Mouse (Mus musculus) forebrain, embryonic 11.5 days (tissue): ENCODE results near the gene Hdac1. TPM values are rescaled to one million over a fixed set of nuclear protein-coding genes. Genes with fewer than 3 reads are reported as not detected.

Experiments
- ATAC-seq: fragments of 200-750 bp; cut with Nextera tagmentation; replicated peaks from 2 replicates; pipeline ENCODE4 v1.8.0; 2017; ENCODE audit warnings: moderate TSS enrichment; ENCODE audit not compliant: low FRiP score
- DNase-seq: peaks from one replicate; pipeline ENCODE4 v3.0.0-alpha.2; 2017; ENCODE audit warnings: low spot score
- H3K27ac ChIP-seq: fragments of 300-500 bp; sonication (generic); 2 replicates; pipeline ENCODE4 v1.5.1; 2014; ENCODE audit warnings: low read depth, low read length
- H3K27me3 ChIP-seq: fragments of 300-500 bp; sonication (generic); 2 replicates; pipeline ENCODE4 v1.6.1; 2014; ENCODE audit warnings: mild to moderate bottlenecking, low read length, mixed read lengths; ENCODE audit not compliant: control insufficient read depth, insufficient read depth
- H3K36me3 ChIP-seq: fragments of 300-500 bp; sonication (generic); 2 replicates; pipeline ENCODE4 v1.6.1; 2014; ENCODE audit warnings: mild to moderate bottlenecking, low read length, moderate library complexity, mixed read lengths; ENCODE audit not compliant: control insufficient read depth, insufficient read depth
- H3K4me1 ChIP-seq: fragments of 300-500 bp; sonication (generic); replicated peaks from 2 replicates; pipeline ENCODE4 v1.6.1; 2014; ENCODE audit warnings: low read length, mixed read lengths; ENCODE audit not compliant: control insufficient read depth, insufficient read depth
- H3K4me2 ChIP-seq: fragments of 300-500 bp; sonication (generic); 2 replicates; pipeline ENCODE4 v1.6.1; 2014; ENCODE audit warnings: low read depth, mild to moderate bottlenecking, low read length, moderate library complexity, mixed read lengths; ENCODE audit not compliant: severe bottlenecking
- H3K4me3 ChIP-seq: fragments of 300-500 bp; sonication (generic); 2 replicates; pipeline ENCODE4 v1.5.1; 2014; ENCODE audit warnings: low read depth, low read length
- H3K9ac ChIP-seq: fragments of 300-500 bp; sonication (generic); 2 replicates; pipeline ENCODE4 v1.6.1; 2014; ENCODE audit warnings: low read length
- H3K9me3 ChIP-seq: fragments of 300-500 bp; sonication (generic); 2 replicates; pipeline ENCODE4 v1.6.1; 2016; ENCODE audit warnings: low read length, mixed read lengths; ENCODE audit not compliant: control insufficient read depth
- WGBS: fragments of 180-500 bp; shearing (Covaris S2); extraction: QIAGEN DNeasy Blood & Tissue Kit; methylation state at CpG from one replicate; pipeline ENCODE4 v1.1.7; 2014; 5-methylcytosine and 5-hydroxymethylcytosine counted together
- polyA plus RNA-seq: library from polyadenylated mRNA; unstranded; fragments of >200 nt; fragmentation: Nextera tagmentation; extraction: Ambion mirVana; gene quantifications from 2 replicates; pipeline ENCODE4 v1.2.1, GENCODE M21; 2014

Hdac1 gene
- polyA plus RNA-seq: 262 and 282 TPM in 2 replicates

DNA sequence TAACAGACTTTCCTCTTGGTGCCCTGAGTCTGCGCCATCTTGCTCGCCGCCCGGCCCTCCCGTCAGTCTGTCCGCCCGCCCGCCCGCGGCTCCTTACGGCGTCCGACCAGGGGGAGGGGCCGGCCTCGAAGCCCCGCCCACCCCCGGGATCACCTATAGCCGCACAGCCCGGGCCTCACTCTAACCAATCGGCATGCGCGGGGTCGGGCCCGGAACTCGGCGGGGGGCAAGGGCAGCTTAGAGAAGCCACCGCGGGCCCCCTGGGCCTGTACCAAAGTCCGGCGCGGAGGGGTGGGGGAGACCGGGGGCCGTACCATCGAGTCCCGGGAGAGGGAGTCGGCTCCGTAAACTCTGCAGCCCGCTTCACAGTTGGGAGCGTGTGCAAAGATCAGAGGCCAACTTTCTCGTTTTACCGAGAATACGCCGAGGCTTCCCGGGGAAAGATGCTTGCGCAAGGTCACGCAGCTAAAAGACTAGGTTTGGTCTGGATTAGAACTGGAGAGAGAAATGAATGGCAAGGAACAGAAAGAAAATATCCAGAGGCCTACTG is at the start of gene Hdac1:
Gene Hdac1, minus strand, starts transcription at position 122 of the 550 bp plus-strand sequence.
- Histone ChIP-seq H3K36me3 (no peaks in the 10 kb centered on the region; the same call in 1 of the 2 replicates), H3K27ac (peak within 1 kb of the TSS; percentile 68), H3K9ac (peak within 1 kb of the TSS; percentile 92), H3K4me1 (peaks cover 3% of the 10 kb centered on the region; the same call in 1 of the 2 replicates), H3K27me3 (no peaks in the 10 kb centered on the region), H3K9me3 (no peaks in the 10 kb centered on the region), H3K4me2 (peak within 1 kb of the TSS; percentile 79), H3K4me3 (peak within 1 kb of the TSS; percentile 88)
- peak; percentile 100 for DNase-seq
- peak; percentile 99 for ATAC-seq
- 1% methylated on average over 46 of the region's 46 CpGs for WGBS

DNA sequence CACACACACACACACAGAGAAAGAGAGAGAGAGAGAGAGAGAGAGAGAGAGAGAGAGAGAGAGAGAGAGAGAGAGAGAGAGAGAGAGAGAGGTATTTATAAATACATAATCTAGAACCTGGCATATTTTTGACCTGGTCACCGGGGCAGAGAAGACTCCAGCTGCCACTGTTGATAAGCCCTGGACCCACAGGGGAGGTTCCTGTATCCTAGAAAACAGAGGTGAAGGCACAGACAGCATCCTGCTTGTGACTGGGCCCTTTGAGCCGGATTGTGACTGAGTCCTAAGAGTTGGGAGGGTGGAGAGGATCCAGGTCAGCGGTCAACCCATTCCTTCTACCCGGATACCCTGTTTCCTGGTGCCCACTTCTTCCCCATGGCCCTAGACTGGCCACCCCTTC is 46.4 kb upstream of the Hdac1 start:
- 82% methylated on average over 4 of the region's 4 CpGs for WGBS
- no peaks in the 10 kb centered on the region for H3K27me3 ChIP-seq
- H3K4me1 ChIP-seq: no peaks in the 10 kb centered on the region; the same call in 1 of the 2 replicates
- no peak overlapping the region for H3K27ac ChIP-seq
- no peak overlapping the region for H3K4me3 ChIP-seq
- ATAC-seq (no peak), DNase-seq (no peak)
- H3K4me2 ChIP-seq: no peak overlapping the region
- no peaks in the 10 kb centered on the region for H3K9me3 ChIP-seq
- peaks cover 11% of the 10 kb centered on the region; the same call in 1 of the 2 replicates for H3K36me3 ChIP-seq
- no peak overlapping the region for H3K9ac ChIP-seq

DNA sequence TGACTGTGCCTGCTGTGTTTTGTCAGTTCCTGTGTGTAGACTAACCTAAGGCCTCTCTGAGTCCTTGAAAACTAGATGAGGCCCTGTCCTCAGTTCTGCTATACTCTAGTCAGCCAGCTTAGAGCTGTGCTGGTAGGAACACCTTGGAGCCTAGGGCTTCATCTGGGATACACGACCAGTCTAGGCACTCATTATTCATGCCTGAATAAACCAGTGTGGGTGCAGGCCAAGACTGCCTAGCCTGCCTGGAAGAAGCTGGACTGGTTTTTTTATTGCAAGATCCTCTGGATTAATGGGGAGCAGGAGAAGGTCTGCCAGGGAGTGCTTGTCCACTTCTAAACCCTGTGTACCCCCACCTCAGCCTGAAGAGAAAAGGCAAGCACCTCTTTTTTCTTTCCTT is 44.4 kb upstream of the Hdac1 start:
- no peak overlapping the region for H3K4me2 ChIP-seq
- H3K36me3 ChIP-seq: no peaks in the 10 kb centered on the region; the same call in 1 of the 2 replicates
- H3K4me3 ChIP-seq: no peak overlapping the region
- ATAC-seq: no peak
- H3K9me3 ChIP-seq: no peaks in the 10 kb centered on the region
- H3K4me1 ChIP-seq: no peaks in the 10 kb centered on the region; the same call in 1 of the 2 replicates
- WGBS: 38% methylated on average over 1 of the region's 1 CpGs
- no peak overlapping the region for H3K27ac ChIP-seq
- H3K9ac ChIP-seq: no peak overlapping the region
- no peak for DNase-seq
- no peaks in the 10 kb centered on the region for H3K27me3 ChIP-seq

DNA sequence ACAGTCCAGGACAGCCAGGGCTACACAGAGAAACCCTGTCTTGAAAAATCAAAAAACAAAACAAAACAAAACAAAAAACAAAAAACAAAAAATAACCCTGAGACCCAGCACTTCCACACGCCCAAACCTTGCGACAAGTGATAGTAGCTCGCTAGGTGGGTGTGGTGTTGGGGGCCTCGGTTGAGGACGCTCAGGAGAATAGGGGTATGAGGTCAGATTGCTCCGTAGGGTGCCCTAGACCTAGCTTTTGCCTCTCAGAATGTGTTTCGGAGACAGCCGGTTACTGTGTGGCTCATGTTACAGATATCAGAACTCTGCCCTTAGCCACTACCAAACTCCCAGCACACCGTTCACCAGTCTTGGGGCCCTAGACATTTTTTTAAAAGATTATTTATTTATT is 43.3 kb upstream of the Hdac1 start:
- 79% methylated on average over 9 of the region's 9 CpGs for WGBS

DNA sequence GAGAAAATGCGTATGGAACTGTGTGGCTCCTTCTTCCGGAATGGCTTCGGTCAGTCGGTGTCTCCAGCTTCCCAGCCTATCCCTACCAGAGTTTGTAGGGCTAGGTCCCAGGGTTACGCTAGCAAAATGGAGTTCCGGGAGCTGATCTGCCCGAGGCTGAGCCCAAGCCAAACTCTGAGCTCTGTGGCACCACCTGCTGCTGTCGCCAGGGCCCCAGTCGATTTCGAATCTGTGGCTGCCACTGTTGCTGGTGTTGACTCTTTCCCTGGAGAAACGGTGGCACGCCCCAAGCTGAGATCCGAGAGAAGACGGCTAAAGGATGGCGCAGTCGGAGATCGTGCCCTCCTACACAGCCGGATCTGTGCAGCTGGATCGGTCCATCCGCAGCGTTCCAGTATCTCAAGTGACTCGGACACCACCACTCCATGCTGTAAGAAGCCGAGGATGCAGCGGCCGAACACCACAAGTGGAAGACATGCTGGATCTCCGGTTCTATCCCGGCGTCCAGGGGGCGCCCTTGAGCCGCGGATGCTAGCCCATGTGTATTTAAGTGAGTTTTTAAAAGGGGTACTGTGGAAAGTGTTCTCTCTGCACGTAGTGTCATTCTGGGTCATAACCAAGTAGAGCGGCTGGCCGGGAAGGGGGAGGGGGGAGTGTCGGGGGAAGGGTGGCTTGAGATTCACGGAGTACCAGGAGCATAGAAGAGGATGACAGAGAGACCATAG is 42.5 kb upstream of the Hdac1 start:
- Histone ChIP-seq H3K27me3 (no peaks in the 10 kb centered on the region), H3K27ac (no peak overlapping the region), H3K4me3 (peak overlapping the region; percentile 41), H3K4me2 (peak overlapping the region; percentile 69), H3K36me3 (no peaks in the 10 kb centered on the region), H3K9ac (peak overlapping the region; percentile 61), H3K9me3 (no peaks in the 10 kb centered on the region), H3K4me1 (no peaks in the 10 kb centered on the region; the same call in 1 of the 2 replicates)
- 3% methylated on average over 36 of the region's 36 CpGs for WGBS
- peak; percentile 60 for ATAC-seq
- peak; percentile 93 for DNase-seq

More for the DNA sequence above, 43.3 kb upstream of the Hdac1 start:
- DNase-seq: no peak
- no peaks in the 10 kb centered on the region for H3K9me3 ChIP-seq
- H3K27me3 ChIP-seq: no peaks in the 10 kb centered on the region
- H3K4me3 ChIP-seq: 0 out of 2 replicates have a peak overlapping the region, but pooled peaks have one; percentile 41
- no peak overlapping the region for H3K9ac ChIP-seq
- ATAC-seq: no peak
- no peak overlapping the region for H3K27ac ChIP-seq
- no peaks in the 10 kb centered on the region; the same call in 1 of the 2 replicates for H3K4me1 ChIP-seq
- no peaks in the 10 kb centered on the region for H3K36me3 ChIP-seq
- no peak overlapping the region for H3K4me2 ChIP-seq

DNA sequence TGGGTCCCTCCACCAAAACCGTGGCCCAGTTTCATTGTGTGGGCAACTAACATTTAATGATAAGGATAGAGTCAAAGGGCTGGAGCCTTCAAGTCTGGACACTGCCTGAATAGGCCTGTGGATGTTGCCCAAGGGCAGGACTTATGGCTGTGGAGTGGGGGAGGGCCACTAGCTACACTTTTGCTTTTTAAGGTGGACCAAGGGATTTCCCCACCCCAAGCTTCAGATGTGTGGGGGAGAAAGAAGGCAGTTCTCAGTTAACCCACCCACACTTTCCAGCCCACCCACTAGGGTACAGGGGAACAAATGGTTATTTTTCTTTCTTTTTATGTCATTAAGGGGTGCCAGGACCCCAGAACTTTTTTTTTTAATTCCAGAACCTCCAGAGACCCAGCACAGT is 41.9 kb upstream of the Hdac1 start:
- Histone ChIP-seq H3K4me2 (peak overlapping the region; percentile 69; the same call in 1 of the 2 replicates), H3K27ac (no peak overlapping the region), H3K9ac (peak overlapping the region; percentile 61; the same call in 1 of the 2 replicates), H3K27me3 (no peaks in the 10 kb centered on the region), H3K4me1 (no peaks in the 10 kb centered on the region; the same call in 1 of the 2 replicates), H3K4me3 (peak overlapping the region; percentile 41; the same call in 1 of the 2 replicates), H3K9me3 (no peaks in the 10 kb centered on the region), H3K36me3 (no peaks in the 10 kb centered on the region)
- WGBS: 70% methylated on average over 1 of the region's 1 CpGs
- no peak for ATAC-seq
- DNase-seq: no peak

DNA sequence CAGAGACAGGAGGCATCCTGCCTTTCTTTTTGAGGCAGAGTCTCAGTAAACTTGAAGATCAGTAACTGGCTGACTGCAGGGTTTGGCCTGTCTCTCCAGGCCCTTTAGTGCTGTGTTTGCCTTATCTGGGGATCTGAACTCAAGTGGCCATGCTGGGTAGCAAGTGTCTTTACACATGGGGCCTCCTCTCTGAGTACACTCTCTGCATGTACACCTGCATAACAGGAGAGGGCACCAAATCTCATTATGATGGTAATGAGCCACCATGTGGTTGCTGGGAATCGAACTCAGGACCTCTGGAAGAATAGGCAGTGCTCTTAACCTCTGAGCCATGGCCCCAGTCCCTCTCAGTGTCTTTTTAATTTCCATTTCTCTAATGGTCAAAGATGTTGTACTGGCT is 39.7 kb upstream of the Hdac1 start:
- no peaks in the 10 kb centered on the region; the same call in 1 of the 2 replicates for H3K4me1 ChIP-seq
- no peaks in the 10 kb centered on the region for H3K9me3 ChIP-seq
- no peak for ATAC-seq
- no peaks in the 10 kb centered on the region for H3K36me3 ChIP-seq
- H3K9ac ChIP-seq: no peak overlapping the region
- H3K4me2 ChIP-seq: no peak overlapping the region
- WGBS: 88% methylated on average over 1 of the region's 1 CpGs
- no peaks in the 10 kb centered on the region for H3K27me3 ChIP-seq
- DNase-seq: no peak
- H3K27ac ChIP-seq: no peak overlapping the region
- no peak overlapping the region for H3K4me3 ChIP-seq

DNA sequence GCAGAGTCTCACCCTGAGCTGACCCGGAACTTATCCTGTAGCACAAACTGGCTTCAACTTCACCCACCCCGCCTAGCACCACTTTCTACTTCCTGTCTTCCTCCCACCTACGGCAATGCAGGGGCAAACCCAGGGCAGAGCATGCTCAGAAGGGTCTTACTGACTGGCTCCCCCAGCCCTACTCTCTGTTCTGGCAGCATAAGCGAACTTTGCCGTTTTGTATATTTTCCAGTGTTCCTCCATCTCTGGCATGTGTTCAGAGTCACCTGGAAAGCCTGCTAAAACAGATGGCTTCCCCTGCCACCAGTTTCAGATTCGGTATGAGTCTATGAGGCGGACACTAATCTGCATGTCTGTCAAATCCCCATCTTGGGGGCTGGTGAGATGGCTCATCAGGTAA is 37.8 kb upstream of the Hdac1 start:
- Histone ChIP-seq H3K36me3 (no peaks in the 10 kb centered on the region), H3K27ac (no peak overlapping the region), H3K4me2 (no peak overlapping the region), H3K9ac (no peak overlapping the region), H3K4me3 (no peak overlapping the region), H3K4me1 (no peaks in the 10 kb centered on the region; the same call in 1 of the 2 replicates), H3K9me3 (no peaks in the 10 kb centered on the region), H3K27me3 (no peaks in the 10 kb centered on the region)
- ATAC-seq: no peak
- DNase-seq: no peak
- WGBS: 75% methylated on average over 7 of the region's 7 CpGs
